Mouse (Mus musculus): ENCODE data around the gene Pam. TPM values are rescaled to one million over a fixed set of nuclear protein-coding genes. Genes with fewer than 3 reads are reported as not detected.
A peak's percentile ranks its signal among the peaks of the same experiment; 100 is the strongest.
"Not testable (repeated sequence)": the region's sequence is repeated elsewhere in the genome, so short reads cannot be mapped to it uniquely, and the experiment has no call there.

The Pam gene
- polyA plus RNA-seq, 1 experiment from 2014 or later: 8.9 TPM

- H3K4me3 ChIP-seq (ENCODE audit: low read depth, low read length): no peak overlapping the region
- no peaks in the 10 kb centered on the region for H3K9me3 ChIP-seq (replicated peaks; ENCODE audit: control insufficient read depth, low read length)
- no peak overlapping the region for H3K9ac ChIP-seq (ENCODE audit: low read depth, low read length)
- ATAC-seq (ENCODE audit: low read depth): no peak
- 85% methylated on average over 5 of the region's 5 CpGs for WGBS (ENCODE audit: insufficient replicate concordance)
- H3K27ac ChIP-seq (ENCODE audit: low read length): no peak overlapping the region
- no peak overlapping the region for H3K4me2 ChIP-seq (ENCODE audit: low read depth, low read length)
- H3K36me3 ChIP-seq (ENCODE audit: control insufficient read depth, insufficient read depth): no peaks in the 10 kb centered on the region
- H3K4me1 ChIP-seq (ENCODE audit: control insufficient read depth, low read depth, low read length): peaks cover 20% of the 10 kb centered on the region
- no peaks in the 10 kb centered on the region for H3K27me3 ChIP-seq (ENCODE audit: control insufficient read depth, insufficient read depth, low read depth, low read length)
These were observed 323.7 kb downstream of the Pam start for GRCm38 (mm10) chr1:97771727-97772126.

GRCm38 (mm10) chr1:97771118-97771517, 324.3 kb downstream of the Pam start:
- H3K27me3 ChIP-seq (ENCODE audit: control insufficient read depth, insufficient read depth, low read depth, low read length): no peaks in the 10 kb centered on the region
- H3K4me2 ChIP-seq (ENCODE audit: low read depth, low read length): peak overlapping the region; percentile 94
- no peak for ATAC-seq (ENCODE audit: low read depth)
- peak overlapping the region; percentile 48 for H3K4me3 ChIP-seq (ENCODE audit: low read depth, low read length)
- H3K9me3 ChIP-seq (replicated peaks; ENCODE audit: control insufficient read depth, low read length): no peaks in the 10 kb centered on the region
- 42% methylated on average over 7 of the region's 7 CpGs for WGBS (ENCODE audit: insufficient replicate concordance)
- peaks cover 20% of the 10 kb centered on the region for H3K4me1 ChIP-seq (ENCODE audit: control insufficient read depth, low read depth, low read length)
- H3K36me3 ChIP-seq (ENCODE audit: control insufficient read depth, insufficient read depth): no peaks in the 10 kb centered on the region
- H3K27ac ChIP-seq (ENCODE audit: low read length): peak overlapping the region; percentile 45
- peak overlapping the region; percentile 48 for H3K9ac ChIP-seq (ENCODE audit: low read depth, low read length)

GRCm38 (mm10) chr1:97769904-97770753, 325.3 kb downstream of the Pam start, which contains the start of the genes Gin1 and Ppip5k2:
TSS of gene Gin1 (plus strand) at chr1:97770172.
TSS of gene Ppip5k2 (minus strand) at chr1:97770411.
- no peaks in the 10 kb centered on the region for H3K27me3 ChIP-seq (ENCODE audit: control insufficient read depth, insufficient read depth, low read depth, low read length)
- no peaks in the 10 kb centered on the region for H3K9me3 ChIP-seq (replicated peaks; ENCODE audit: control insufficient read depth, low read length)
- peak within 1 kb of the TSS; percentile 94 for H3K4me2 ChIP-seq (ENCODE audit: low read depth, low read length)
- H3K36me3 ChIP-seq (ENCODE audit: control insufficient read depth, insufficient read depth): no peaks in the 10 kb centered on the region
- peak; percentile 98 for ATAC-seq (ENCODE audit: low read depth)
- peak within 1 kb of the TSS; percentile 90 for H3K27ac ChIP-seq (ENCODE audit: low read length)
- H3K9ac ChIP-seq (ENCODE audit: low read depth, low read length): peak within 1 kb of the TSS; percentile 85
- peaks cover 20% of the 10 kb centered on the region for H3K4me1 ChIP-seq (ENCODE audit: control insufficient read depth, low read depth, low read length)
- under 1% methylated on average over 65 of the region's 66 CpGs for WGBS (ENCODE audit: insufficient replicate concordance)
- peak within 1 kb of the TSS; percentile 91 for H3K4me3 ChIP-seq (ENCODE audit: low read depth, low read length)

- H3K4me2 ChIP-seq (ENCODE audit: low read depth, low read length): peak overlapping the region; percentile 94
- H3K27ac ChIP-seq (ENCODE audit: low read length): peak overlapping the region; percentile 90
- no peaks in the 10 kb centered on the region for H3K36me3 ChIP-seq (ENCODE audit: control insufficient read depth, insufficient read depth)
- peak; percentile 18 for ATAC-seq (ENCODE audit: low read depth)
- H3K4me3 ChIP-seq (ENCODE audit: low read depth, low read length): peak overlapping the region; percentile 91
- peaks cover 20% of the 10 kb centered on the region for H3K4me1 ChIP-seq (ENCODE audit: control insufficient read depth, low read depth, low read length)
- peak overlapping the region; percentile 85 for H3K9ac ChIP-seq (ENCODE audit: low read depth, low read length)
- under 1% methylated on average over 40 of the region's 40 CpGs for WGBS (ENCODE audit: insufficient replicate concordance)
- no peaks in the 10 kb centered on the region for H3K27me3 ChIP-seq (ENCODE audit: control insufficient read depth, insufficient read depth, low read depth, low read length)
- H3K9me3 ChIP-seq (replicated peaks; ENCODE audit: control insufficient read depth, low read length): no peaks in the 10 kb centered on the region
These were observed 326.0 kb downstream of the Pam start for GRCm38 (mm10) chr1:97769294-97769903.

- H3K27me3 ChIP-seq (ENCODE audit: control insufficient read depth, insufficient read depth, low read depth, low read length): no peaks in the 10 kb centered on the region
- no peak for ATAC-seq (ENCODE audit: low read depth)
- peaks cover 18% of the 10 kb centered on the region for H3K4me1 ChIP-seq (ENCODE audit: control insufficient read depth, low read depth, low read length)
- H3K9me3 ChIP-seq (replicated peaks; ENCODE audit: control insufficient read depth, low read length): no peaks in the 10 kb centered on the region
- peak overlapping the region; percentile 91 for H3K4me3 ChIP-seq (ENCODE audit: low read depth, low read length)
- 6% methylated on average over 7 of the region's 7 CpGs for WGBS (ENCODE audit: insufficient replicate concordance)
- H3K4me2 ChIP-seq (ENCODE audit: low read depth, low read length): peak overlapping the region; percentile 94
- H3K9ac ChIP-seq (ENCODE audit: low read depth, low read length): peak overlapping the region; percentile 85
- H3K36me3 ChIP-seq (ENCODE audit: control insufficient read depth, insufficient read depth): no peaks in the 10 kb centered on the region
- H3K27ac ChIP-seq (ENCODE audit: low read length): peak overlapping the region; percentile 90
These were observed 326.5 kb downstream of the Pam start for GRCm38 (mm10) chr1:97768906-97769293.

GRCm38 (mm10) chr1:97768089-97768488, 327.4 kb downstream of the Pam start:
- Histone ChIP-seq H3K36me3 (ENCODE audit: control insufficient read depth, insufficient read depth) (no peaks in the 10 kb centered on the region), H3K9me3 (replicated peaks; ENCODE audit: control insufficient read depth, low read length) (no peaks in the 10 kb centered on the region), H3K27ac (ENCODE audit: low read length) (no peak overlapping the region), H3K27me3 (ENCODE audit: control insufficient read depth, insufficient read depth, low read depth, low read length) (no peaks in the 10 kb centered on the region), H3K4me2 (ENCODE audit: low read depth, low read length) (peak overlapping the region; percentile 26), H3K9ac (ENCODE audit: low read depth, low read length) (no peak overlapping the region), H3K4me1 (ENCODE audit: control insufficient read depth, low read depth, low read length) (peaks cover 14% of the 10 kb centered on the region), H3K4me3 (ENCODE audit: low read depth, low read length) (no peak overlapping the region)
- ATAC-seq (ENCODE audit: low read depth): no peak
- 61% methylated on average over 2 of the region's 2 CpGs for WGBS (ENCODE audit: insufficient replicate concordance)

GRCm38 (mm10) chr1:97765712-97766111, 329.7 kb downstream of the Pam start:
- H3K27ac ChIP-seq (ENCODE audit: low read length); H3K9ac ChIP-seq (ENCODE audit: low read depth, low read length); H3K4me2 ChIP-seq (ENCODE audit: low read depth, low read length); H3K9me3 ChIP-seq (replicated peaks; ENCODE audit: control insufficient read depth, low read length); H3K4me3 ChIP-seq (ENCODE audit: low read depth, low read length); H3K27me3 ChIP-seq (ENCODE audit: control insufficient read depth, insufficient read depth, low read depth, low read length); H3K36me3 ChIP-seq (ENCODE audit: control insufficient read depth, insufficient read depth); ATAC-seq (ENCODE audit: low read depth); H3K4me1 ChIP-seq (ENCODE audit: control insufficient read depth, low read depth, low read length): not testable (repeated sequence)
- WGBS (ENCODE audit: insufficient replicate concordance): 73% methylated on average over 4 of the region's 4 CpGs

GRCm38 (mm10) chr1:97761477-97761876, 334.0 kb downstream of the Pam start:
- no peak overlapping the region for H3K27ac ChIP-seq (ENCODE audit: low read length)
- H3K4me3 ChIP-seq (ENCODE audit: low read depth, low read length): no peak overlapping the region
- no peak overlapping the region for H3K9ac ChIP-seq (ENCODE audit: low read depth, low read length)
- H3K9me3 ChIP-seq (replicated peaks; ENCODE audit: control insufficient read depth, low read length): no peaks in the 10 kb centered on the region
- no peak for ATAC-seq (ENCODE audit: low read depth)
- H3K4me2 ChIP-seq (ENCODE audit: low read depth, low read length): no peak overlapping the region
- no peaks in the 10 kb centered on the region for H3K4me1 ChIP-seq (ENCODE audit: control insufficient read depth, low read depth, low read length)
- H3K36me3 ChIP-seq (ENCODE audit: control insufficient read depth, insufficient read depth): no peaks in the 10 kb centered on the region
- 79% methylated on average over 6 of the region's 6 CpGs for WGBS (ENCODE audit: insufficient replicate concordance)
- no peaks in the 10 kb centered on the region for H3K27me3 ChIP-seq (ENCODE audit: control insufficient read depth, insufficient read depth, low read depth, low read length)

GRCm38 (mm10) chr1:97760598-97760997, 334.8 kb downstream of the Pam start:
- H3K4me3 ChIP-seq (ENCODE audit: low read depth, low read length): no peak overlapping the region
- no peak overlapping the region for H3K27ac ChIP-seq (ENCODE audit: low read length)
- no peaks in the 10 kb centered on the region; the same call in 1 of the 2 replicates for H3K36me3 ChIP-seq (ENCODE audit: control insufficient read depth, insufficient read depth)
- H3K4me1 ChIP-seq (ENCODE audit: control insufficient read depth, low read depth, low read length): no peaks in the 10 kb centered on the region
- 74% methylated on average over 7 of the region's 7 CpGs for WGBS (ENCODE audit: insufficient replicate concordance)
- no peaks in the 10 kb centered on the region for H3K27me3 ChIP-seq (ENCODE audit: control insufficient read depth, insufficient read depth, low read depth, low read length)
- no peak for ATAC-seq (ENCODE audit: low read depth)
- no peak overlapping the region for H3K4me2 ChIP-seq (ENCODE audit: low read depth, low read length)
- H3K9ac ChIP-seq (ENCODE audit: low read depth, low read length): no peak overlapping the region
- H3K9me3 ChIP-seq (replicated peaks; ENCODE audit: control insufficient read depth, low read length): no peaks in the 10 kb centered on the region

All from liver, embryonic 16.5 days (tissue).